Mouse (Mus musculus): Measurements from ENCODE around the gene Calhm1. TPM values are rescaled to one million over a fixed set of nuclear protein-coding genes. Genes with fewer than 3 reads are reported as not detected.

Gene Calhm1
- polyA plus RNA-seq, 1 experiment, result not detected

DNA sequence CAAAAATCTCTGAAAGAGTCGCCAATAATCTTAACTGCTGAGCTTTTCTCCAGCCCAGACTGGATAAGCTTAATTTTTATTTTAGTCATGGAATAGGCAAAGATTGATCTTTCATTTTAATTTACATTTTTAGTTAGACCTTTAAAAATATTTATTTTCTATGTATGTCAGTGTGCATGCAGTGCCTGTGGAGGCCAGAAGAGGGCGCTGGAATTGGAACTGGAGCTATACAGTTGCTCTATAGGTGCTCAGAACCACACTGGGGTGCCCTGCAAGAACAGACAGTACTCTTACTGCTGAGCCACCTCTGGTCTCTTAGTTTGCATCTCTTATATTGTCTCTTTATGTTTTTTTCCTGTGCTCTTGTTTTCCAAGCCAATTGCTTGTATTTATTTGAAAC, 21.3 kb downstream of the Calhm1 start:
- H3K4me1 ChIP-seq (ENCODE audit: control insufficient read depth, insufficient read depth, low read length), result no peaks in the 10 kb centered on the region
- H3K36me3 ChIP-seq (ENCODE audit: control insufficient read depth, insufficient read depth, low read length), result peaks cover 1% of the 10 kb centered on the region; the same call in 1 of the 2 replicates
- H3K27ac ChIP-seq (ENCODE audit: control insufficient read depth, insufficient read depth, low read depth, low read length), result no peak overlapping the region
- H3K27me3 ChIP-seq (ENCODE audit: control insufficient read depth, insufficient read depth, low read length), result no peaks in the 10 kb centered on the region
- no peak overlapping the region for H3K4me3 ChIP-seq (ENCODE audit: control insufficient read depth, low read depth, low read length)
- TF ChIP-seq POLR2A (IDR thresholded peaks at IDR 0.05; ENCODE audit: control insufficient read depth, low read depth, low read length) (no peak), CTCF (IDR thresholded peaks at IDR 0.05; ENCODE audit: control insufficient read depth, insufficient read depth, insufficient replicate concordance, low read depth, low read length) (peak; percentile 48; the same call in 1 of the 2 replicates)

- Histone ChIP-seq H3K4me3 (ENCODE audit: control insufficient read depth, low read depth, low read length) (no peak overlapping the region), H3K27me3 (ENCODE audit: control insufficient read depth, insufficient read depth, low read length) (no peaks in the 10 kb centered on the region), H3K36me3 (ENCODE audit: control insufficient read depth, insufficient read depth, low read length) (peaks cover 1% of the 10 kb centered on the region; the same call in 1 of the 2 replicates), H3K27ac (ENCODE audit: control insufficient read depth, insufficient read depth, low read depth, low read length) (no peak overlapping the region), H3K4me1 (ENCODE audit: control insufficient read depth, insufficient read depth, low read length) (no peaks in the 10 kb centered on the region)
- TF ChIP-seq POLR2A (IDR thresholded peaks at IDR 0.05; ENCODE audit: control insufficient read depth, low read depth, low read length), result no peak
- TF ChIP-seq CTCF (IDR thresholded peaks at IDR 0.05; ENCODE audit: control insufficient read depth, insufficient read depth, insufficient replicate concordance, low read depth, low read length), result no peak; the same call in 1 of the 2 replicates
Measured at GRCm38 (mm10) chr19:47121054-47121453, 23.0 kb downstream of the Calhm1 start.

DNA sequence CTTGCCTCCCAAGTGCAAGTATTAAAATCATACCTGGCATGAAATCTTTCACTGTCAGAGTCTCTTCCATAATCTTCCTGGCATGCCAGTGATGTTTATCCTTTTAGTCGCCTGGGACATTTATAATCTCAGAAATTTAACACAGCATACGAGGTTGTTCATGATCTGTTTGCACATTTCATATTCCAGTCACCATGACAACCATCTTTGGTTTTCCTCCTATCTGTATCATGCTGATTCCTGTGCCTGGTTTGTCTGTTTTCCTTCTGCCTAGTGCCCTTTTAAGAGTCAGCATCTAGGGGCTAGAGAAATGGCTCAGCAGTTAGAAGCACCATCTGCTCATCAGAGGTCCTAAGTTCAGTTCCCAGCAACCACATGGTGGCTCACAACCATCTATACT, 25.4 kb downstream of the Calhm1 start:
- H3K4me3 ChIP-seq (ENCODE audit: control insufficient read depth, low read depth, low read length), result no peak overlapping the region
- TF ChIP-seq CTCF (IDR thresholded peaks at IDR 0.05; ENCODE audit: control insufficient read depth, insufficient read depth, insufficient replicate concordance, low read depth, low read length) (no peak), POLR2A (IDR thresholded peaks at IDR 0.05; ENCODE audit: control insufficient read depth, low read depth, low read length) (no peak)
- peaks cover 1% of the 10 kb centered on the region; the same call in 1 of the 2 replicates for H3K36me3 ChIP-seq (ENCODE audit: control insufficient read depth, insufficient read depth, low read length)
- no peak overlapping the region for H3K27ac ChIP-seq (ENCODE audit: control insufficient read depth, insufficient read depth, low read depth, low read length)
- H3K4me1 ChIP-seq (ENCODE audit: control insufficient read depth, insufficient read depth, low read length), result no peaks in the 10 kb centered on the region
- no peaks in the 10 kb centered on the region for H3K27me3 ChIP-seq (ENCODE audit: control insufficient read depth, insufficient read depth, low read length)

GRCm38 (mm10) chr19:47104641-47105271, 39.3 kb downstream of the Calhm1 start:
- Histone ChIP-seq H3K4me1 (ENCODE audit: control insufficient read depth, insufficient read depth, low read length) (no peaks in the 10 kb centered on the region), H3K36me3 (ENCODE audit: control insufficient read depth, insufficient read depth, low read length) (peaks cover 2% of the 10 kb centered on the region), H3K27me3 (ENCODE audit: control insufficient read depth, insufficient read depth, low read length) (no peaks in the 10 kb centered on the region), H3K27ac (ENCODE audit: control insufficient read depth, insufficient read depth, low read depth, low read length) (no peak overlapping the region), H3K4me3 (ENCODE audit: control insufficient read depth, low read depth, low read length) (no peak overlapping the region)
- no peak for TF ChIP-seq CTCF (IDR thresholded peaks at IDR 0.05; ENCODE audit: control insufficient read depth, insufficient read depth, insufficient replicate concordance, low read depth, low read length)
- no peak for TF ChIP-seq POLR2A (IDR thresholded peaks at IDR 0.05; ENCODE audit: control insufficient read depth, low read depth, low read length)

GRCm38 (mm10) chr19:47101080-47101479, 43.0 kb downstream of the Calhm1 start:
- no peaks in the 10 kb centered on the region for H3K27me3 ChIP-seq (ENCODE audit: control insufficient read depth, insufficient read depth, low read length)
- TF ChIP-seq CTCF (IDR thresholded peaks at IDR 0.05; ENCODE audit: control insufficient read depth, insufficient read depth, insufficient replicate concordance, low read depth, low read length) (no peak), POLR2A (IDR thresholded peaks at IDR 0.05; ENCODE audit: control insufficient read depth, low read depth, low read length) (no peak)
- peaks cover 2% of the 10 kb centered on the region for H3K36me3 ChIP-seq (ENCODE audit: control insufficient read depth, insufficient read depth, low read length)
- H3K4me3 ChIP-seq (ENCODE audit: control insufficient read depth, low read depth, low read length), result no peak overlapping the region
- H3K4me1 ChIP-seq (ENCODE audit: control insufficient read depth, insufficient read depth, low read length), result no peaks in the 10 kb centered on the region
- H3K27ac ChIP-seq (ENCODE audit: control insufficient read depth, insufficient read depth, low read depth, low read length), result no peak overlapping the region

Other genes with a start within 250 kb of the Calhm1 start
- gene Ina, start 129.6 kb downstream of the Calhm1 start, polyA plus RNA-seq (2012; rRNA removed), result 0.35 and 0.37 TPM in 2 replicates
- gene Nt5c2, start 129.1 kb downstream of the Calhm1 start, polyA plus RNA-seq (2012; rRNA removed), result 38.0 and 38.6 TPM in 2 replicates
- 31.8 and 31.9 TPM in 2 replicates for gene Pcgf6, start 93.3 kb downstream of the Calhm1 start, polyA plus RNA-seq (2012; rRNA removed)
- 4.4 and 4.9 TPM in 2 replicates for gene Taf5, start 76.5 kb downstream of the Calhm1 start, polyA plus RNA-seq (2012; rRNA removed)
- gene Usmg5, start 53.6 kb downstream of the Calhm1 start, polyA plus RNA-seq (2012; rRNA removed), result 104 and 138 TPM in 2 replicates
- gene Pdcd11, start 53.5 kb downstream of the Calhm1 start, polyA plus RNA-seq (2012; rRNA removed), result 6.6 and 6.8 TPM in 2 replicates
- gene Calhm2, start 6.0 kb downstream of the Calhm1 start, polyA plus RNA-seq (2012; rRNA removed), result 2.7 and 4.1 TPM in 2 replicates
- 0.30 TPM in 1 of 2 replicates, not detected in the other for gene Calhm3, start 13.5 kb upstream of the Calhm1 start, polyA plus RNA-seq (2012; rRNA removed)
- 37.0 and 42.7 TPM in 2 replicates for gene Neurl1a, start 34.6 kb upstream of the Calhm1 start, polyA plus RNA-seq (2012; rRNA removed)

All from testis, adult 2 months (tissue).